Mouse (Mus musculus) MEL (cell line): ENCODE measurements around the gene Wdr91.
A peak's percentile ranks its signal among the peaks of the same experiment; 100 is the strongest.

Experiments used
- CTCF ChIP-seq, 3 experiments: IDR thresholded peaks in 2 of 3; conservative IDR thresholded peaks in 1 of 3; 2 replicates each; pipeline ENCODE4 v1.5.1; 2011 to 2012; ENCODE audit warnings: low read length in 3 of 3, low read depth in 2 of 3, mild to moderate bottlenecking in 2 of 3, improper control_type of control experiment in 1 of 3, inconsistent platforms in 1 of 3, mixed read lengths in 1 of 3, moderate library complexity in 1 of 3; ENCODE audit not compliant: control insufficient read depth in 1 of 3, insufficient read depth in 1 of 3, poor library complexity in 1 of 3, severe bottlenecking in 1 of 3
- EP300 ChIP-seq, 2 experiments: IDR thresholded peaks; 2 replicates each; pipeline ENCODE4 v1.6.1; 2011; ENCODE audit warnings: improper control_type of control experiment in 2 of 2, low read length in 2 of 2, low read depth in 1 of 2, mild to moderate bottlenecking in 1 of 2
- MEF2A ChIP-seq: IDR thresholded peaks from 2 replicates; pipeline ENCODE4 v1.6.1; 2014; ENCODE audit warnings: low read depth, mild to moderate bottlenecking, inconsistent platforms, low read length, improper control_type of control experiment; ENCODE audit not compliant: poor library complexity, insufficient replicate concordance, severe bottlenecking; ENCODE audit errors: extremely low read depth
- NRF1 ChIP-seq: IDR thresholded peaks from 2 replicates; pipeline ENCODE4 v1.6.1; 2014; ENCODE audit warnings: low read depth, mild to moderate bottlenecking, inconsistent platforms, low read length, improper control_type of control experiment, moderate library complexity; ENCODE audit not compliant: poor library complexity, insufficient read depth, severe bottlenecking
- POLR2A ChIP-seq, 2 experiments: IDR thresholded peaks; 2 replicates each; pipeline ENCODE4 v1.6.1; 2011 to 2012; ENCODE audit warnings: low read length in 2 of 2, mild to moderate bottlenecking in 2 of 2, control low read depth in 1 of 2, improper control_type of control experiment in 1 of 2, low read depth in 1 of 2, moderate library complexity in 1 of 2; ENCODE audit not compliant: control insufficient read depth in 1 of 2, insufficient read depth in 1 of 2, poor library complexity in 1 of 2
- POLR2AphosphoS2 ChIP-seq: IDR thresholded peaks from 2 replicates; pipeline ENCODE4 v1.6.1; 2011; ENCODE audit warnings: low read length, improper control_type of control experiment
- SIN3A ChIP-seq: IDR thresholded peaks from 2 replicates; pipeline ENCODE4 v1.6.1; 2012; ENCODE audit warnings: low read length, improper control_type of control experiment, inconsistent platforms
- SMC3 ChIP-seq: IDR thresholded peaks from 2 replicates; pipeline ENCODE4 v1.6.1; 2011; ENCODE audit warnings: low read depth, low read length, improper control_type of control experiment
- TAL1 ChIP-seq: IDR thresholded peaks from 2 replicates; pipeline ENCODE4 v1.6.1; 2012; ENCODE audit warnings: mild to moderate bottlenecking, inconsistent platforms, low read length, moderate library complexity, mixed read lengths
- TCF12 ChIP-seq: IDR thresholded peaks from 2 replicates; pipeline ENCODE4 v1.6.1; 2014; ENCODE audit warnings: low read depth, mild to moderate bottlenecking, inconsistent platforms, low read length, improper control_type of control experiment, moderate library complexity
- USF1 ChIP-seq: IDR thresholded peaks from 2 replicates; pipeline ENCODE4 v1.6.1; 2014; ENCODE audit warnings: low read depth, mild to moderate bottlenecking, inconsistent platforms, low read length, improper control_type of control experiment, moderate library complexity
- USF2 ChIP-seq, 2 experiments: IDR thresholded peaks; 2 replicates each; pipeline ENCODE4 v1.6.1; 2011 to 2012; ENCODE audit warnings: improper control_type of control experiment in 2 of 2, low read length in 2 of 2, borderline replicate concordance in 1 of 2, inconsistent platforms in 1 of 2, low read depth in 1 of 2, mild to moderate bottlenecking in 1 of 2; ENCODE audit not compliant: insufficient read depth in 1 of 2

GRCm38 (mm10) chr6:34863786-34864514 lies 46.7 kb downstream of the Wdr91 start:
- TF ChIP-seq MEF2A (no peak), USF2 (IDR thresholded peaks at IDR 0.05; ENCODE audit: borderline replicate concordance in 1 of 2, insufficient read depth in 1 of 2, low read depth in 1 of 2, low read length in 2 of 2) (no peak), TAL1 (no peak), POLR2A (IDR thresholded peaks at IDR 0.05; ENCODE audit: control insufficient read depth in 1 of 2, insufficient read depth in 1 of 2, low read depth in 1 of 2, low read length in 2 of 2, poor library complexity in 1 of 2) (no peak), SIN3A (no peak), TCF12 (0 out of 2 replicates have a peak, but pooled peaks have one; percentile 3), POLR2AphosphoS2 (no peak), CTCF (IDR thresholded peaks at IDR 0.05 in 2 of 3, conservative IDR thresholded peaks at IDR 0.05 in 1 of 3; ENCODE audit: control insufficient read depth in 1 of 3, insufficient read depth in 1 of 3, low read depth in 2 of 3, low read length in 3 of 3, poor library complexity in 1 of 3, severe bottlenecking in 1 of 3) (no peak), NRF1 (no peak), EP300 (IDR thresholded peaks at IDR 0.05; ENCODE audit: low read depth in 1 of 2, low read length in 2 of 2) (0 out of 4 replicates have a peak, but pooled peaks of 1 of the 2 experiments have one; percentile 23), USF1 (no peak), SMC3 (no peak)
